Mouse (Mus musculus): Measurements from ENCODE around the gene 9130008F23Rik.
A peak's percentile ranks its signal among the peaks of the same experiment; 100 is the strongest.

The 9130008F23Rik gene

GRCm38 (mm10) chr17:40879924-40880691, at the start of gene 9130008F23Rik:
TSS of gene 9130008F23Rik (minus strand) at chr17:40880559.
- DNase-seq (ENCODE audit: inconsistent age in 2 of 2, low spot score in 1 of 2): peak; percentile 49 to 83

- no peak for DNase-seq (ENCODE audit: inconsistent age in 2 of 2, low spot score in 1 of 2)
Observed at GRCm38 (mm10) chr17:40915499-40915898, 35.1 kb upstream of the 9130008F23Rik start.

GRCm38 (mm10) chr17:40914250-40914649, 33.9 kb upstream of the 9130008F23Rik start, which contains the start of gene Glyatl3:
TSS of gene Glyatl3 (minus strand) at chr17:40914350.
- DNase-seq (ENCODE audit: inconsistent age in 2 of 2, low spot score in 1 of 2): no peak

- DNase-seq (ENCODE audit: inconsistent age in 2 of 2, low spot score in 1 of 2): peak; percentile 4 to 18
Observed at GRCm38 (mm10) chr17:40904721-40905154, 24.4 kb upstream of the 9130008F23Rik start.

DNA sequence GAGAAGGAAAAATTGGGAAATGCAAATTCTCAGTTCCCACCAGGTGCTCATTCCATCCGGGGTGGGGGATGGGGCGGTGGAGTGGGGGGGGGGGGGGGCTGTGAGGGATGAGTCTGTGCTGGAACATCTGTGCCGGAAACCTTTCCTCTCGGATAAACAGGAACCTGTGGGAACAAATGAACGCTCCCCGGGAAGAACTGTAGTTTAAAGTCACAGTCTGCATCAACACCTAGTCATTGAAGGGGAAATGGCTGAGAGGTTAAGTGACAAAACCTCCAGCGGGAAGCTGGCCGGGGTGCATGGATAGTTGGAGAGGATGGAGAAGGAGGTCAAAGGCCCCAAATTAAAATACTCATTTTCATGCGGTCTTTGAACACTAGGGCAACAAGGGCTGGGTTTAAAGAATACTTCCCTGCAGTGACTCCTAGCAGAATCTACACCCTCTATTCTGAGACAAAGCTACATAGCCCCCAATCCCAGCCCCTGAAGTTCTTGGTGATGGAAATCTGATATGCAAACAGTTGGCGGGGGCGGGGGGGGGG, 23.8 kb upstream of the 9130008F23Rik start:
- peak in 1 of 2 experiments; percentile 22 for DNase-seq (ENCODE audit: inconsistent age in 2 of 2, low spot score in 1 of 2)

GRCm38 (mm10) chr17:40903345-40903744, 23.0 kb upstream of the 9130008F23Rik start:
- DNase-seq (ENCODE audit: inconsistent age in 2 of 2, low spot score in 1 of 2): no peak

DNA sequence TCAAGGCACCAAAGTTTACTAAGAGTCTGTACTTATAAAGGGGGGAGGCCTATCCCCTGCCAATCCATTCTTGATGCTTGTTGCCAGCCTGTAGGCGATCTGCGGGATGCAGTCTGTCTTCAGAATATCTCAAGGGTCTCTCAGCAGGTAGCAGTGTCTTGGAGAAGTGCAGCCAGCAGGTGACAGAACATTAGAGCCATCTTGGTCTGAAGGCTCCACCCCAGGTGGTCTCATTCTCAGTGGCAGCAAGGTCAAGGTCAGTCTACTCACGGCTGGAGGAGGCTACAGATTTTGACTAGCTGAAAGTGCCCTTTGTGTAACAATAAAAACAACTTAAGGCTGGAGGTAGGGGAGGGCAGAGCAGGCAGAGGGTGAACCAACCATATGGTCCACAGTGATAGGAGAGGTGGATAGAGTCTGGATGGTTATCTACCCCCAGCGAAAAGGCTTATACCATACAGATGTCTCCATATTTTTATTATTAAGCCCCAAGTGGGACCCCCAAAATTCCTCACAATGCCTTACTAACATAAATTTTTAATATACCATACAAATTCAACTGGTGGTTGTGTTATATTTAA, 19.5 kb upstream of the 9130008F23Rik start:
- no peak for DNase-seq (ENCODE audit: inconsistent age in 2 of 2, low spot score in 1 of 2)

- DNase-seq (ENCODE audit: inconsistent age in 2 of 2, low spot score in 1 of 2): peak in 1 of 2 experiments; percentile 45
Observed at GRCm38 (mm10) chr17:40896863-40897262, 16.5 kb upstream of the 9130008F23Rik start.

DNA sequence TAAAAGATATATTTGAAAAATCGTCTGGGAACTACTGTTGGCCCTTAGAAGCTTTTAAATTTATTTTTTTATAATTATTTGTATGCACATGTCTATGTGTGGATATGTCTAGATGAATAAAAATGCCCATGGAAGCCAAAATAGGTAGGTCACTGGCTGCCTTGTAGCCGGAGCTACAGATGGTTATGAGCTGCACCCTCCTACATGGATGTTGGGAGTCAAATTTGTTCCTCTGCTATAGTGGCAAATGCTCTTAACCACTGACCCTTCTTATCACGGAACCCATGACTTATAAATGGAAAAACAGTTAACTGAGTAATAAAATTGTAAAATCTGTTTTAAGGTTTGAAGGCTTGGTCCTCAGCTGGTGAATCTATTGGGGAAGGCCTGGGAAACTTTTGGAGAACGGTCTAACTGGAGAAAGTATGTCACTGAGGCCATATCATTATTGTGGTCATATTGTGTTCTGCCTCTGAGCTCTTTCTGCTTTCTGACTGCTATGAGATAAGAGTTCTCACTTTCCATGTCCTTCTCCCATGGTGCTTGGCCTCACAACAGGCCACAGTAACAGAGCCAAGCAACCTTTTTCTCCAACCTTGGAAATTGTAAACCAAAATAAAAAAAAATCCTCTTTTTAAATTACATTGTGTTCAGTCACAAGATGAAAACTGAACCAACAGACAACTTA, 7.6 kb upstream of the 9130008F23Rik start:
- DNase-seq (ENCODE audit: inconsistent age in 2 of 2, low spot score in 1 of 2): no peak

DNA sequence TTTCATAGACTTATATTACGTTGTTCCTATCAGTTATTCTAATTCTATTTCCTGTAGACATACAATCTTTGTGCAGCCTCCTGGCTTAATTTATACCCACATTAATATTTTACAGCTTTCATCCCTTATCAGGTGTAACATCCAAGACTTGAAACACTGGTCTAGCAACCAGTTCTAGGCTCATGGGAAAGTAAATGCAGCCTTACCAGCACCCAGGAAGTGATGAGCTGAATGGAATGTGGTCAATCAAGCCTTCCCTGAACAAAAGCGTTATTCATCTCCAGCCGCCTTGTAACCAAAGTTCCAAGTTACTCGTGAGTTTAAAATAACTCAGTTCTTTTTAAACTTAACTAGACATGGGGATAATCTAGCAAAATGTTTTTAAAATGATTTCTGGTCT, 4.8 kb upstream of the 9130008F23Rik start:
- no peak for DNase-seq (ENCODE audit: inconsistent age in 2 of 2, low spot score in 1 of 2)

DNA sequence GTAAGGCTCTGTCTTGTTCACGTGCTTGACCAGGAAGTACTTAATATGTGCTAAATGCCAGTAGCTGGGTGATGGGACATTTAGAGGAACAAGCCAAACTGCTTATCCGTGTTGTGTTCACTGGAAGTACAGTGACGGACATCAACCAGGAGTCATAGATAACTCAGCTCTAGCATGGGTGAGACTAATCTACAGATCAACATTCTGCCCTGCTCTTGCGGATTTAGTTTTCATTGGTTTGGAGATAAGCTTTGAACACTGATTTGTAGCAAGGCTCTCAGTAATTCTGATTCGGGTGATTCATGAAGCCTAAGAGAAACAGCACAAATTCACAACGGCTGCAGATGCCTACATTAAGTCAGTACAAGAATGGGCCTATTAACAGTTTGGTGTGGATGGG, 1.8 kb upstream of the 9130008F23Rik start:
- no peak for DNase-seq (ENCODE audit: inconsistent age in 2 of 2, low spot score in 1 of 2)

GRCm38 (mm10) chr17:40879528-40879923, 833 bp downstream of the 9130008F23Rik start:
- no peak for DNase-seq (ENCODE audit: inconsistent age in 2 of 2, low spot score in 1 of 2)

DNA sequence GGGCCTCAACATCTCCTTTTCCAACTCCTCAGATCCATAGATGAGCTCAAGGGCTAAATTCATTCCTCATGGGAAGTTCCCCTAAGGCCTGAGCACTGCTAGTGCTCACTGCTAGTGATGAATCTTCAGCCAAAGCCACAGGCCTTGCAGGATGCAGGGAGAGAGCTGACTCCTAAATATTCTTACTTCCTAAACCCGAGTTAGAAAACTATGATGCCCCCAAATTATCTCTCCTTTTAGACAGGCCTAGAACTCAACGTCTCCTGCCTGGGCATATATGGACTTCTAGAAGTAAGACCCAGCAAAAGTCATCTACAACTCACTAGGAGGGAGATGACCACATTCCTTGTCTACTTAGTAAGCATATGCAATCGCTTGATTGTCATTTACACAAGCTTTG, 2.6 kb downstream of the 9130008F23Rik start:
- DNase-seq (ENCODE audit: inconsistent age in 2 of 2, low spot score in 1 of 2): no peak

DNA sequence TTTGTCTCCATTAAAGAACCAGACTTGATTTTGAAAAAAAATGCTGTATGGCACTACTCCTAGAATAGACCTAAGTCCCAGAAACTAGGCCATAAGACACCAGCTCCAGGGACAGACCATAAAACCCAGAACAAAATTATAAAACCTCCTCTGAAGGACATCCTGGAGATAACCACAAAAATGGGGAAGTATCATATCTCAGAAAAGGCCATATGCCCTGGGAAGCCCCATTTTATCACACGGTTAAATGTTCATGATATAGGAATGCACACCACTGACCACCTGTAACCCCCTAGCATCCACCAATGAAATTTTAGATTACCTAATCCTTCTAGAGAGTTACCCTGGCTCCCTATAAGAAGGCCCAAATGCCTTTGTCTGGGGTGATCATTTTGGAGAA, 4.8 kb downstream of the 9130008F23Rik start:
- no peak for DNase-seq (ENCODE audit: inconsistent age in 2 of 2, low spot score in 1 of 2)

DNA sequence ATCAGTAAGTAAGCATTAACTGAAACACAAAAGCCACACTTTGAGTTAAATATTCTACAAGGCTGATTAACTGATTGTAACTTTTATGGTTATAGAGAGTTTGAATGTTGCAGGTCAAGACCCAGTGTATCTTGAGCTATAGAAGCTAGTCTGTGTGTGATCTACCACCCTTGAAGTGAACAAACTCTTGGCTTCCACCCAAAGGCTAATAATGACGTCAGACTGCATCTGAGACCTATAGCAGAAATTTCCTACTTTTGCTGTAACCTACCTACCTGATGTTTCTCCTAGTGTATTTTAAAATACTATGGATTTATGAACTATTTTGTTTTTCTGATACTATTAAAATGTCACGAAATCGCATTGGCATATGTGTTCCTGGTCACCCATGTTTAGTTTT, 5.7 kb downstream of the 9130008F23Rik start:
- no peak for DNase-seq (ENCODE audit: inconsistent age in 2 of 2, low spot score in 1 of 2)

- peak; percentile 19 to 64 for DNase-seq (ENCODE audit: inconsistent age in 2 of 2, low spot score in 1 of 2)
Observed at GRCm38 (mm10) chr17:40873582-40874011, 6.8 kb downstream of the 9130008F23Rik start.

DNA sequence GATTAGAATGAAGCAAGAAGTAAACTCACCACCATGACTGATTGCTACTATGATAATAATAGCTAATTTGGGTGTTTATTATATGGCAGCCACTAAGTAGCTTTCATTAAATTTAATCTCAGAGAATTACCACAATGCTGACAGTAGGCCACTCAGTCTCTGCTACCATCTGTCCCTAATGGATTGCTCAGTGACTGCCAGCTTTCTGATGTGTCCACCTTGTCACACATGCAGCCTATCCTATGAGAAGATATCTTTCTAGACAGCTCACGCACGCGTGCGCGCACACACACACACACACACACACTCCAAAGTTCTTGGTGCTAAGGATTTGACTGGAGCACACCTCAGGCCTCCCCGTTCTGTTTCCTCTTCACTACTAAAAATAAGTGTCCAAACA, 7.7 kb downstream of the 9130008F23Rik start:
- no peak for DNase-seq (ENCODE audit: inconsistent age in 2 of 2, low spot score in 1 of 2)

GRCm38 (mm10) chr17:40868952-40869747, 11.2 kb downstream of the 9130008F23Rik start:
- DNase-seq (ENCODE audit: inconsistent age in 2 of 2, low spot score in 1 of 2): no peak

DNA sequence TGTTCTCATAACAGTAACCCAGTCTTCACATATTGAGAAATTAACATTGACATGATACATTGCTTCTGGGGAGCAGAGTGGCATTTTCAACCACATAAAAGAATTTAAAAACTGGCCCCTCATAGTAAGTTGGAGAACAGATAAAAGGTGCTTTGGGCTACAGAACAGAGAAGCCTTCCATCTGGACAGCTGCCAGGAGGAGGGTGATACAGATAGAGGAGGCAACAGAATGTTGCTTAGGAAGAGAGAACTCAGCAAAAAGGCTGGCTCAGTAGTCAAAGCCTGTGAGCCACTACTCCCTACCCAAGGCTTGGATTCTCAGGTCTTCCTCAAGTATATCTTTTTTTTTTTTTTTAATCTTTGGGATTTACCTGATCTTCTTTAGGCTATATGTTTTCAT, 25.3 kb downstream of the 9130008F23Rik start:
- no peak for DNase-seq (ENCODE audit: inconsistent age in 2 of 2, low spot score in 1 of 2)

DNA sequence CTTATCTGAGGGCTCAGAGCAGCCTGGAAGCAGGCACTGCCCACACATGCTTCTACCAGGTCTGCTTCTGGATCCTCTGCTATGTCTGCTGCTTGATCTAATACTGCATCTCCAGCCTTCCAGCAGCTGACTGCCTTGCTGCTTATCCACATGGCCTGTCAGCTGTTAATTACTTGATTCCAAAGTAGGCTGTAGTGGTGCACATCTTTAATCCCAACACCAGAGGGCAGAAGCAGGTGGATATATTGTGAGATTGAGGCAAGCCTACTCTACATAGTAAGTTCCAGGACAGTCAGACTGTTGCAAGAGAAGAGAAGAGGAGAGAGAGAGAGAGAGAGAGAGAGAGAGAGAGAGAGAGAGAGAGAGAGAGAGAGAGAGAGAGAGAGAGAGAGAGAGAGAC, 43.1 kb downstream of the 9130008F23Rik start:
- peak; percentile 3 to 43 for DNase-seq (ENCODE audit: inconsistent age in 2 of 2, low spot score in 1 of 2)

GRCm38 (mm10) chr17:40831870-40832269, 48.5 kb downstream of the 9130008F23Rik start:
- DNase-seq (ENCODE audit: inconsistent age in 2 of 2, low spot score in 1 of 2): no peak
